Comparison of ENCODE assay signal across 9 mouse cellular contexts in the genomic region with DNA sequence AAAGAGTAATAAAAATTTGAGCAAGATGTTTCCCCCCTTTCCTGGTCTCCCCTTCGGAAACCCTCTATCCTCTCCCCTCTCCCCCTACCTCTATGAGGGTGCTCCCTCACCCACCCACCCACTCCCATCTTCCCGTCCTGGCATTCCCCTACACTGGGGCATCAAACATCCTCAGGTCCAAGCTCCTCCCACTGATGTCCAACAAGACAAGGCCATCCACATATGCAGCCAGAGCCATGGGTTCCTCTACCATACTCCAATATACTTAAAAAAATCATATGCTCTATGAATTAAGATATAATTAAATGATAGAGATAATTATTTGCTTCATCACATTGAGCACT.
DNase-seq lines count a peak whose midpoint lies in the region; ATAC-seq lines count a peak whose summit lies in the region.
"Had no signal": no experiment of that assay in that cellular context is flagged by ENCODE, and none has a peak within 500 bp of the region (broad histone marks: within the 10 kb centered on the region; RNA-seq: fewer than 3 reads in every experiment).

No protein-coding gene starts in this region.

- no peaks in the 10 kb centered on the region for H3K36me3 ChIP-seq in heart, embryonic 11.5 days (ENCODE audit: control insufficient read depth, insufficient read depth, low read length)
- no peaks in the 10 kb centered on the region for H3K36me3 ChIP-seq in hindbrain, embryonic 13.5 days
- no peaks in the 10 kb centered on the region for H3K36me3 ChIP-seq in midbrain, embryonic 15.5 days (replicated peaks)
- H3K36me3 ChIP-seq: liver, embryonic 12.5 days had no signal

- WGBS in heart, embryonic 11.5 days (ENCODE audit: insufficient replicate concordance), result 22% methylated on average over 2 of the region's 2 CpGs
- 19% methylated on average over 2 of the region's 2 CpGs for WGBS in hindbrain, embryonic 13.5 days
- 15% methylated on average over 2 of the region's 2 CpGs for WGBS in midbrain, embryonic 15.5 days

- DNase-seq in heart, postnatal 14 days, result no peak
- peak; percentile 40 for DNase-seq in Muller cell, postnatal 12 days (ENCODE audit: inconsistent ontology term)
- no peak for DNase-seq in right cerebral cortex, postnatal 10 days (ENCODE audit: low spot score in 2 of 2)
- DNase-seq in right cerebral cortex, adult 18-20 months, result no peak

- H3K27me3 ChIP-seq in heart, embryonic 11.5 days (ENCODE audit: control insufficient read depth, insufficient read depth, low read length), result no peaks in the 10 kb centered on the region
- no peaks in the 10 kb centered on the region for H3K27me3 ChIP-seq in hindbrain, embryonic 13.5 days
- no peaks in the 10 kb centered on the region for H3K27me3 ChIP-seq in midbrain, embryonic 15.5 days (replicated peaks)
- H3K27me3 ChIP-seq: liver, embryonic 12.5 days had no signal

- 0 out of 2 replicates have a peak, but pooled peaks cover 2% of the 10 kb centered on the region for H3K4me1 ChIP-seq in heart, embryonic 11.5 days (ENCODE audit: control insufficient read depth, insufficient read depth, low read length)
- H3K4me1 ChIP-seq in hindbrain, embryonic 13.5 days (replicated peaks), result no peaks in the 10 kb centered on the region; the same call in 1 of the 2 replicates
- 0 out of 2 replicates have a peak, but pooled peaks cover 3% of the 10 kb centered on the region for H3K4me1 ChIP-seq in midbrain, embryonic 15.5 days
- H3K4me1 ChIP-seq: liver, embryonic 12.5 days had no signal

- H3K4me2 ChIP-seq in heart, embryonic 11.5 days, result peak overlapping the region; percentile 40
- peak overlapping the region; percentile 49 for H3K4me2 ChIP-seq in hindbrain, embryonic 13.5 days
- H3K4me2 ChIP-seq in midbrain, embryonic 15.5 days, result peak overlapping the region; percentile 41
- H3K4me2 ChIP-seq: liver, embryonic 12.5 days had no signal

- intact Hi-C loops in heart, postnatal 14 days (cut with DNase I), result loop anchor here (5.0 kb wide), 1 partner anchor 1710 kb away; no protein-coding TSS in a partner anchor

- no peaks in the 10 kb centered on the region for H3K9me3 ChIP-seq in heart, embryonic 11.5 days (replicated peaks; ENCODE audit: control insufficient read depth, low read length)
- H3K9me3 ChIP-seq in hindbrain, embryonic 13.5 days, result no peaks in the 10 kb centered on the region
- H3K9me3 ChIP-seq in midbrain, embryonic 15.5 days, result no peaks in the 10 kb centered on the region
- H3K9me3 ChIP-seq: liver, embryonic 12.5 days had no signal

- no peak for ATAC-seq in heart, embryonic 11.5 days (replicated peaks; ENCODE audit: insufficient number of reproducible peaks, low FRiP score, low TSS enrichment)
- ATAC-seq in hindbrain, embryonic 13.5 days (ENCODE audit: low FRiP score), result peak; percentile 83
- peak; percentile 88 for ATAC-seq in midbrain, embryonic 15.5 days (replicated peaks)
- no peak for ATAC-seq in megakaryocyte-erythroid progenitor cell, adult 5-6 weeks (replicated peaks; ENCODE audit: low FRiP score, low TSS enrichment, poor library complexity, severe bottlenecking)
- ATAC-seq: liver, embryonic 12.5 days had no signal

- no peak overlapping the region for H3K9ac ChIP-seq in heart, embryonic 11.5 days (ENCODE audit: low read depth, low read length)
- H3K9ac ChIP-seq in hindbrain, embryonic 13.5 days, result no peak overlapping the region
- no peak overlapping the region for H3K9ac ChIP-seq in midbrain, embryonic 15.5 days
- H3K9ac ChIP-seq: liver, embryonic 12.5 days had no signal

- H3K27ac ChIP-seq in heart, embryonic 11.5 days (ENCODE audit: low read depth, low read length), result no peak overlapping the region
- H3K27ac ChIP-seq in hindbrain, embryonic 13.5 days, result no peak overlapping the region
- no peak overlapping the region for H3K27ac ChIP-seq in midbrain, embryonic 15.5 days
- H3K27ac ChIP-seq: liver, embryonic 12.5 days had no signal

- H3K4me3 ChIP-seq in heart, embryonic 11.5 days (ENCODE audit: low read depth, low read length), result no peak overlapping the region
- peak overlapping the region; percentile 15; the same call in 1 of the 2 replicates for H3K4me3 ChIP-seq in hindbrain, embryonic 13.5 days
- peak overlapping the region; percentile 5; the same call in 1 of the 2 replicates for H3K4me3 ChIP-seq in midbrain, embryonic 15.5 days
- H3K4me3 ChIP-seq: liver, embryonic 12.5 days had no signal

Comparison
In these comparisons a context has a peak if more than half of its experiments do, and no peak if none do; other contexts are left out.
1. ATAC-seq: peak in hindbrain, embryonic 13.5 days (single experiment) and midbrain, embryonic 15.5 days (single experiment); none in heart, embryonic 11.5 days (single experiment) and megakaryocyte-erythroid progenitor cell, adult 5-6 weeks (single experiment).
2. Peak in every context shown above with its lines, with median percentiles within 50 percentile points of each other: H3K4me2 ChIP-seq.